Mouse (Mus musculus) CD4-positive naive resting alpha-beta T cell, adult 57 days (primary cell): ENCODE results near the gene Ccdc116. TPM values are rescaled to one million over a fixed set of nuclear protein-coding genes. Genes with fewer than 3 reads are reported as not detected.

Experiments
- total RNA-seq: library from RNA; stranded (reverse); gene quantifications from one replicate; pipeline ENCODE4 v1.2.4, GENCODE M21; 2023

The Ccdc116 gene
- total RNA-seq = 1.5 TPM

DNA sequence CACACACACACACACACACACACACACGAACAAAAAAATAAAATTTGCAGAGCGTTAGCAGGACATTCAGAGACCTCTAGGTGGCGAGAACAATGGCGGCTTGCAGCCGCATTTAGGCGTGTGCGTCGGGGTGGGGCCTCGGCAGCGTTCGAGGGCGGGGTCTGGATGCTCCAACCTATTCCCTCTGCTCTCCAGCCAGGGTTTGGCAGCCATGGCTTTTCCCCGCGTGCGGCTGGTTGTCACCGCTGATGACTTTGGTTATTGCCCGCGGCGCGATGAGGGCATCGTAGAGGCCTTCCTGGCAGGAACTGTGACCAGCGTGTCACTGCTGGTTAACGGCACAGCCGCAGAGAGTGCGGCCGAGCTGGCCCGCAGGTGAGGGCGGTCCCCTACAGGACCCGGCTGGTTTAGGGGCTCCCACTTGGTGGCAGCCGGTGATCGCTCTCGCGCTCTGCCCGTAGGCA lies at the start of gene Ccdc116:
TSS of gene Ccdc116 (minus strand) at position 458 of the 464 bp plus-strand sequence.

GRCm38 (mm10) chr16:17144339-17144738 lies 2.7 kb downstream of the Ccdc116 start, which contains the start of gene Ydjc:
Ydjc (plus strand) TSS chr16:17144621.

GRCm38 (mm10) chr16:17132089-17132905 lies 14.7 kb downstream of the Ccdc116 start, which contains the start of gene Sdf2l1:
Sdf2l1 (minus strand) TSS chr16:17132383.

DNA sequence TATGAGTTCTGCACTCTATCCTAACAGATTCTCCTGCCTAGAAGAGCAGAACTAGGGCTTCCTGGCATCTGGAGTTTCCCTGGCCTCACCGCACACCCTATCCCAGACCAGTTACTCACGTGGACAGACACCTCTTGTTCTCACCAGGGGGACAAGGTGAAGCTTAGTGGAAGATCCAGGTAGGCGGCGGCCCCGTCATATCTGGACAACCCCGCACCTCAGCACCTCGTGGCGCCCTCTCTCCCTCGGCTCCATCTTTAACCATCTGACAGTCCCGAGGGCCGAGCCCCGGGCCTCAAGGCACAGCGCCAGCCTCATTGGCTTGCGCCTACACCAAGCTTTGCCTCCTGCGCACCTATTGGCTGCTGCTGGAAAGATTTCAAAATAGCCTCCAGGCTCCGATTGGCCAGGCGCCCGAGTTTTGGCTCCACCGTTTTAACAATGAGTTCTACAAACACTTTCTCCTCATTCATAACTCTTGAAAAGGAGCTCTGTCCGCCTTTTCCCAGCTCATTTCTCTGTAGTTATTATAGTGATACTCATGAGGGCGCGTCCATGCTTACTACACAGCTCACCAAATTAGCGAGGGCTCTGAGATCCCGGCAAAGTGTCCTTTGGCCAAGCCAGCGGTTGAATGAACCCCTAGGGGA lies 22.0 kb downstream of the Ccdc116 start, which contains the start of gene 2610318N02Rik:
TSS of gene 2610318N02Rik (minus strand) at position 297 of the 650 bp plus-strand sequence.

GRCm38 (mm10) chr16:17110771-17111743 lies 36.0 kb downstream of the Ccdc116 start, which contains the start of gene Ppil2:
Ppil2 (minus strand) TSS chr16:17111257.

Other genes with a start within 250 kb of the Ccdc116 start
- 182 TPM for gene Mapk1, start 163.8 kb downstream of the Ccdc116 start, total RNA-seq
- 1.5 TPM for gene Ypel1, start 77.5 kb downstream of the Ccdc116 start, total RNA-seq
- gene Ppil2, start 36.0 kb downstream of the Ccdc116 start, total RNA-seq = 124 TPM
- gene 2610318N02Rik, start 22.1 kb downstream of the Ccdc116 start, total RNA-seq = 5.8 TPM
- gene Sdf2l1, start 14.8 kb downstream of the Ccdc116 start, total RNA-seq = 13.2 TPM
- 2.9 TPM for gene Ydjc, start 2.6 kb downstream of the Ccdc116 start, total RNA-seq
- 117 TPM for gene Ube2l3, start 55.4 kb upstream of the Ccdc116 start, total RNA-seq
- not detected for gene Rimbp3, start 61.4 kb upstream of the Ccdc116 start, total RNA-seq
- 4.5 TPM for gene Hic2, start 86.3 kb upstream of the Ccdc116 start, total RNA-seq
- 46.1 TPM for gene Tmem191c, start 128.8 kb upstream of the Ccdc116 start, total RNA-seq
- gene Serpind1, start 184.1 kb upstream of the Ccdc116 start, total RNA-seq = not detected